Mouse (Mus musculus) urinary bladder, postnatal 4 days (tissue): Measurements from ENCODE around the gene Msh3.
"Not testable (repeated sequence)": the region's sequence is repeated elsewhere in the genome, so short reads cannot be mapped to it uniquely, and the experiment has no call there.

Experiments used
- DNase-seq, 2 experiments: peaks; one replicate each; pipeline ENCODE4 v3.0.0; 2021 to 2022; ENCODE audit warnings: low spot score in 2 of 2

Msh3 gene

DNA sequence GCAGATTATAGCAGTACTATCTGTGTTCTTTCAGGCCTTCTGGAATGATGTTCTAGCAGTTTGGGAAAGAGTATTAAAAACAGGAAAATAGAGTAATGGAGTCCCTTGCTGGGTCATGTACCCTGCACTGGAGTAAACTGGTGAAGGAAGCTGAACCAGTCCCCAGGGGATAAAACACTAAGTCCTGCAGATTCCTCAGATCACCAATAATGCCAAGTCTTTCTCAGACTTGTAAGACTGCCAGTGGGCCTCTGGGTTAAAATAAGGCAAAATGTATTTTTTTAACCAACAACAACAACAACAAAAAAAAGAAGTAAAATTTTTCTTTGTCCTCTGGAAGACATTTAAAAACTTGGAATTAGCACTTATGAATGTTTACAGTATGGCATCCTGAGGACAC lies 102.5 kb downstream of the Msh3 start:
- no peak for DNase-seq

GRCm38 (mm10) chr13:92247576-92247975 lies 107.2 kb downstream of the Msh3 start:
- no peak for DNase-seq

GRCm38 (mm10) chr13:92246966-92247365 lies 107.8 kb downstream of the Msh3 start:
- DNase-seq = no peak

DNA sequence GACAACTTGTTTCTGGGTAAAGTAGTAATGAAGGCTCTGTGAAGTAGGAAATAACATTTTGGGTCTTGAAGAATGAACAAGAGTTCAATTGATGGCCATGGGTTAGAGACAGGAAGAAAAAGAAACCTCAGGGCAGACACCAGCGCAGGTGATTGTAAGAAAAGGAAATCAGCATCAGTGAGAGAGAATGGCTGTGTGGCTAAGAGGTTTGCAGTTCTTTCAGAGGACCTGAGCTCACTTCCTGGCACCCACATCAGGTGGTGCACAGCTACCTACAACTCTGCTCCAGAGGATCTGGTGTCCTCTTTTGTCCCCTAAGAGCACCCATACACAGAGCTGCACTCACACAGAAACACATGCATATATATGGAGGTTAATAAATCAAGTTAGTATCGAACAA lies 110.1 kb downstream of the Msh3 start:
- no peak for DNase-seq

DNA sequence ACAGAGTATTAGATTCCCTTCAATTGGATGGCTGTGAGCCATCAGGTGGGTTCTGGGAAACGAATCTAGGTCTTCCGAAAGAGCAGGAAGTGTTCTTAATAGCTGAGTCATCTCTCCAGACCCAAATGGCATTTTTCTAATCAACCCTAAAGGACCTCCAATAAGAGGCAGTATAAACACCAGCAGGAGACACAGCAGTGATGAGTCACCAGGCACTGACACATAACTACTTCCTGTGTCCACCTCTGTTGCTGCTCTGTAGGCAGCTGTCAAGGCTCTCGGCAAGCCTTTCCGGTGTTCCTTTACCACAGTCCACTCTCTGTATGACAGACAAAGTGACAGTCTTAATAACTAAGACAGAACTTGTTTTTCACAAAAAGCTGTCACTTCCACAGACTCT lies 113.4 kb downstream of the Msh3 start:
- no peak for DNase-seq

DNA sequence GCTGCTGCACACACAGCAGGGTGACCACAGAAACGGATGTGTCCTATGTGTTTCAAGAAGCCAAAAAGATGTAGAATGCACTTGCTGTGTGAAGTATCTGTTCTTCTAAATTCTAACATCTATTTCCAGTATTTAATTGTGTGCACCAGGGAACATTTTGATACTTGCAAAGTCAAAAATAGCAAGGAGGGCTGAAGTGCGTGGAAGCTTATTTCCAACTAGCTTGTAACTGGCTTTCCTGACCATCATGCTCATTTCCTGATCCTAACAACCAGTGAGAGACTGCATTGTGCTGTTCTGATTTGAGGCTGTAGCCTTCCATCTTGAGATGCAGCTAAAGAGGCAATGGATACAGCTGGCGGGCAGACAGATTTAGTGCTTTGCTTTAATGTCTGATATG lies 116.9 kb downstream of the Msh3 start:
- no peak for DNase-seq

DNA sequence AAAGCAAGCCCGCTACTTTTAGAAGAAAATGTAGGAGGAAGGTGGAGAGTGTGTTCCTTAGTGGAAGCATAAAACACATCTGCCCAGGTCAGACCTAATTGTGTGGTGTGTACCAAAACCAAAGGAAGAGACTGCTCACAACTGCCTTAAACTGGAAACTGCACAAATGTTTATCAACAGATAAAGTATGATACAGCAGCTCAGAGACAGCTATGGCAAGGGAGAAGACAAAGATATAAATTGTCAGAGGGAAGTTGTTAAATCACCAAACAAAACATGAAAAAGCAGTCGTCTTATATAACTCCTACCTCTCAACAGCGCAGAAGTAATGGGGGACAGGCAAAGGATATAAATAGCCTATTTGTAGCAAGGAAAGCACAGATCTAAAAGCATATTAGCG lies 117.8 kb downstream of the Msh3 start:
- DNase-seq = no peak

GRCm38 (mm10) chr13:92232076-92232938 lies 122.5 kb downstream of the Msh3 start:
- DNase-seq = no peak

DNA sequence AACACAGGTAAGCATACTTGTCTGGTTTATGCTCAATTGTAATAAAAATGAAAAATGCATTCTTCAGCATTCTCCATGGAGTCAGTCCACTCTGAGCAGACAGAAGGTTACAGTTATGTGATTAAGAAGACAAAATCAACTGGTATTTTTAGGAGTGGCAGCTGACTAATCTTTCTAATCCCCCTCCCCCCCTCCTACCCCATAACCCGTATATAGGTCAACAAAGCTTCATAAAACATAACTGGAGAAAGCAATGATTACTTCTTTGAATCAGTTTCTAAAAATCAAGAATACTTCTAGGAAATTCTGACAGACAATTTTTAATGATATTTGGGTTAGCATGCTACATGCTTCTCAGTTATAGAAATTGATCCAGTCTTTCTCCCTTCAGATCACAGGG lies 126.8 kb downstream of the Msh3 start:
- no peak for DNase-seq

- no peak for DNase-seq
Observed at GRCm38 (mm10) chr13:92223567-92223966, 131.2 kb downstream of the Msh3 start.

GRCm38 (mm10) chr13:92222763-92223162 lies 132.0 kb downstream of the Msh3 start:
- DNase-seq = no peak

DNA sequence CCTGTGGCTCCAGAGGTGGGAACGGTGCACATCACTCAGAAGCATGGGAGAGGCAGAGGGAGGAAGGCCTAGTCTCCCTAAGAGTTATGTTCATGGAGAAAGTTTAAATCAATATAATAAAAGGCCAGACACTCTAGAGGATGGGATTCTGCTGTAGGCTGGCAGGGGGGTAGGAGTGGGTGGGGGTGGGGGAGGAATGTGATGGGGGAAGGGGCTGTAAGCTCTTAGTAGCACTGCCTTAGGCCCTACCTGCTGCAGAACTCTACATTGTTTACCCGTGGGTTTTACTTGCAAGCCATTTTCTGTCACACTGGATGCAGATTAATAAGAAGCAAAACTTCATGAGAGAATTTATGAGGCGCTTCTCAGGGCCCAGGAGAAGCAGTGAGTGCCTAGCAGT lies 135.0 kb downstream of the Msh3 start:
- DNase-seq = no peak

DNA sequence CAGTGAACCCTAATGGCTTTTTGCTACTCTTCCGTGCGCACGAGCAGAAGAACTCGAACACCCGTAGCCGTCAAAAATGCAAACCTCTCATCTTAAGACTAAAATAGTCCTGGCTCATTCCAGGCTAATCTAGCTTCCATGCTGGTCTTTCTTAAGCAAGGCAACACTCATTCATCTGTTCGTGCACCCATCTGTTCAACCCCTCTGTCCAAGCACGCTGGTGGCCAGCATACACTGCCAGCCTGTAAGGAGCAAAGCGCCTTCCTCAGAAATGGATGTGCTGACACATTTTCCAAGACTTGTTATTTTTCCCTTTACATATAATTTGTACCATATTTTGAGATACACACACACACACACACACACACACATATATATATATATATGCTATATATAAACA lies 137.6 kb downstream of the Msh3 start:
- DNase-seq = no peak

GRCm38 (mm10) chr13:92196860-92197259 lies 157.9 kb downstream of the Msh3 start:
- DNase-seq = no peak

DNA sequence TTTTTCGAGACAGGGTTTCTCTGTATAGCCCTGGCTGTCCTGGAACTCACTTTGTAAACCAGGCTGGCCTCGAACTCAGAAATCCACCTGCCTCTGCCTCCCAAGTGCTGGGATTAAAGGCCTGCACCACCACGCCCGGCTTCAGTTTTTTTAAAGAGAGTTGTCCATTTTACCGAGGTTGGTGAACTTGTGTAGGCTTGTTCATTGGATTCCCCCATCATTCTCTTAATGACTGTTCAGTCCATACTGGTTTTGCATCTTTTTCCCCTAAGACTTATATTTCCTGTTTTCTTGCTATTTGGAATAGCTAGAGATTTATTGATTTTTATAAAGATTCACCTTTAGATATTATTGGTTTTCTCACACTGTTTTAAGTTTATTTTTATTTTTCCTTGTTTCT lies 161.0 kb downstream of the Msh3 start:
- DNase-seq = not testable (repeated sequence)

DNA sequence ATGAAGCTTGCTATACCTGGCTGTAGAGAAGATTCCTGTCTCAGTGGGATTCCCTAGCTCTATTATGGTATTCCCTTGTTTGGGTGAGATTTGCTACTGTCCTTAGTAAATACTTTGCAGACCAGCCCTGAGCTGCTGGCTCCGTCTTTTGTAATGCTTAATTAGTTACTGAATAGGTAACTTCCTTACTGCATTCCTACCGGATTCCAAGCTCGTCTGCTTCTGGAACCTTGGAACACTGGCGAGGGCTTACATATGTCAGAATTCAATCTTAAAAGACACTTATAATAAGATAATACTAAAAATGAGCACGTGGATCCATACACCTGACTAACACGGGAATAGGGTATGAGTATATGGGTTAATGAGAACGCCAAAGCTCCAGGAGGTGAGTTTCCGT lies 182.1 kb downstream of the Msh3 start:
- not testable (repeated sequence) for DNase-seq
